24 mouse cellular contexts compared by ENCODE assay signal in genomic region chr17:73055197-73055596, GRCm38 (mm10). TPM values are rescaled to one million over a fixed set of nuclear protein-coding genes. Genes with fewer than 3 reads are reported as not detected.
DNase-seq lines count a peak whose midpoint lies in the region; ATAC-seq and TF ChIP-seq lines count a peak whose summit lies in the region.
"Had no signal": no experiment of that assay in that cellular context is flagged by ENCODE, and none has a peak within 500 bp of the region (broad histone marks: within the 10 kb centered on the region; RNA-seq: fewer than 3 reads in every experiment).

No protein-coding gene starts in this region.

- DNase-seq in kidney, adult 2 months: no peak
- no peak for DNase-seq in lung, postnatal 0 days (ENCODE audit: low spot score)
- DNase-seq in lung, postnatal 36 days: no peak
- peak; percentile 34 for DNase-seq in splenic B cell, adult 2 months (ENCODE audit: low read depth, low spot score)
- DNase-seq in adrenal gland, adult (ENCODE audit: inconsistent age in 2 of 2, low spot score in 1 of 2): no peak
- DNase-seq: adrenal gland, adult 8-10 months; cerebellum, adult 11-12 months; cerebellum, postnatal 10 days; gastrocnemius, postnatal 14 days; heart, postnatal 10 days; kidney, postnatal 14 days; right cerebral cortex, postnatal 14 days had no signal

- H3K27me3 ChIP-seq in kidney, embryonic 14.5 days (ENCODE audit: control insufficient read depth, insufficient read depth, low read length): no peaks in the 10 kb centered on the region
- no peaks in the 10 kb centered on the region for H3K27me3 ChIP-seq in kidney, adult 2 months (replicated peaks; ENCODE audit: control insufficient read depth, insufficient read depth, low read length)
- no peaks in the 10 kb centered on the region for H3K27me3 ChIP-seq in lung, postnatal 0 days (replicated peaks; ENCODE audit: insufficient read depth, low read length)
- no peaks in the 10 kb centered on the region for H3K27me3 ChIP-seq in splenic B cell, adult 2 months (ENCODE audit: control insufficient read depth, insufficient read depth, low read length, poor library complexity, severe bottlenecking)
- H3K27me3 ChIP-seq: CH12.LX; midbrain, embryonic 12.5 days; Patski; stomach, embryonic 15.5 days had no signal

- no peaks in the 10 kb centered on the region; the same call in 1 of the 2 replicates for H3K9me3 ChIP-seq in kidney, embryonic 14.5 days (ENCODE audit: control insufficient read depth, low read length)
- H3K9me3 ChIP-seq in lung, postnatal 0 days (ENCODE audit: low read length): no peaks in the 10 kb centered on the region
- H3K9me3 ChIP-seq: forebrain, embryonic 10.5 days; G1E; hindbrain, embryonic 12.5 days; midbrain, embryonic 12.5 days; stomach, embryonic 15.5 days had no signal

- H3K9ac ChIP-seq in kidney, embryonic 14.5 days (ENCODE audit: low read depth, low read length): no peak overlapping the region
- H3K9ac ChIP-seq in lung, postnatal 0 days (replicated peaks; ENCODE audit: low read depth): no peak overlapping the region
- H3K9ac ChIP-seq: hindbrain, embryonic 12.5 days; midbrain, embryonic 12.5 days; stomach, embryonic 15.5 days had no signal

- no peaks in the 10 kb centered on the region for H3K36me3 ChIP-seq in kidney, embryonic 14.5 days (ENCODE audit: control insufficient read depth, insufficient read depth, low read length)
- no peaks in the 10 kb centered on the region for H3K36me3 ChIP-seq in kidney, adult 2 months (ENCODE audit: control insufficient read depth, insufficient read depth, low read length)
- H3K36me3 ChIP-seq in lung, postnatal 0 days (ENCODE audit: insufficient read depth, low read length): no peaks in the 10 kb centered on the region
- no peaks in the 10 kb centered on the region for H3K36me3 ChIP-seq in splenic B cell, adult 2 months (ENCODE audit: control insufficient read depth, insufficient read depth, low read length, poor library complexity, severe bottlenecking)
- H3K36me3 ChIP-seq: forebrain, embryonic 10.5 days; G1E; hindbrain, embryonic 12.5 days; midbrain, embryonic 12.5 days; stomach, embryonic 15.5 days had no signal

- TF ChIP-seq POLR2A in kidney, adult 2 months (IDR thresholded peaks at IDR 0.05; ENCODE audit: low read depth, low read length): no peak

- H3K27ac ChIP-seq in kidney, embryonic 14.5 days (ENCODE audit: low read depth, low read length): peak overlapping the region; percentile 24; the same call in 1 of the 2 replicates
- H3K27ac ChIP-seq in kidney, adult 2 months (ENCODE audit: insufficient read depth, low read depth, low read length): no peak overlapping the region
- H3K27ac ChIP-seq in lung, postnatal 0 days (ENCODE audit: low read length): peak overlapping the region; percentile 48
- H3K27ac ChIP-seq: forebrain, embryonic 10.5 days; hindbrain, embryonic 12.5 days; layer of hippocampus, adult 2 months; midbrain, embryonic 12.5 days had no signal

- H3K4me2 ChIP-seq in kidney, embryonic 14.5 days (replicated peaks; ENCODE audit: low read depth, low read length): no peak overlapping the region
- no peak overlapping the region for H3K4me2 ChIP-seq in lung, postnatal 0 days (replicated peaks; ENCODE audit: low read depth, low read length)
- H3K4me2 ChIP-seq: hindbrain, embryonic 12.5 days; midbrain, embryonic 12.5 days; stomach, embryonic 15.5 days had no signal

- no peak for TF ChIP-seq CTCF in kidney, adult 2 months (conservative IDR thresholded peaks at IDR 0.05; ENCODE audit: insufficient read depth, insufficient read length, low read depth, low read length)
- TF ChIP-seq CTCF in lung, postnatal 0 days (IDR thresholded peaks at IDR 0.05): no peak

- peaks cover 13% of the 10 kb centered on the region; the same call in 1 of the 2 replicates for H3K4me1 ChIP-seq in kidney, embryonic 14.5 days (ENCODE audit: control insufficient read depth, insufficient read depth, low read length)
- no peaks in the 10 kb centered on the region for H3K4me1 ChIP-seq in kidney, adult 2 months (ENCODE audit: control insufficient read depth, insufficient read depth, low read length)
- no peaks in the 10 kb centered on the region for H3K4me1 ChIP-seq in lung, postnatal 0 days (ENCODE audit: insufficient read depth, low read depth, low read length)
- H3K4me1 ChIP-seq: hindbrain, embryonic 12.5 days; midbrain, embryonic 12.5 days had no signal

- ATAC-seq in kidney, embryonic 14.5 days (ENCODE audit: low FRiP score, low TSS enrichment): no peak
- no peak for ATAC-seq in lung, postnatal 0 days
- peak; percentile 78 for ATAC-seq in megakaryocyte, adult 5-6 weeks (ENCODE audit: poor library complexity, severe bottlenecking)
- ATAC-seq: forebrain, embryonic 16.5 days; intestine, postnatal 0 days; Patski had no signal

- 68% methylated on average over 3 of the region's 3 CpGs for WGBS in kidney, embryonic 14.5 days
- 75% methylated on average over 3 of the region's 3 CpGs for WGBS in kidney, adult 2 months
- 47% methylated on average over 3 of the region's 3 CpGs for WGBS in lung, postnatal 0 days

- no peak for TF ChIP-seq EP300 in lung, postnatal 0 days (IDR thresholded peaks at IDR 0.05)

- no peak overlapping the region for H3K4me3 ChIP-seq in kidney, embryonic 14.5 days (ENCODE audit: low read length)
- H3K4me3 ChIP-seq in kidney, adult 2 months (ENCODE audit: insufficient read depth, low read depth, low read length): no peak overlapping the region
- no peak overlapping the region for H3K4me3 ChIP-seq in lung, postnatal 0 days (ENCODE audit: low read depth, low read length)
- H3K4me3 ChIP-seq: forebrain, embryonic 10.5 days; hindbrain, embryonic 12.5 days; layer of hippocampus, adult 2 months; midbrain, embryonic 12.5 days; stomach, embryonic 15.5 days had no signal

RNA-seq across cellular contexts. Expression of gene Lclat1, which starts 52.6 kb away (rescaled TPM):
- polyA plus RNA-seq in kidney, embryonic 14.5 days (2014; fragmentation: Nextera tagmentation; extraction: Ambion mirVana): 13.6 and 24.9 TPM in 2 replicates
- 17.3 and 18.8 TPM in 2 replicates for polyA plus RNA-seq in kidney, adult 2 months (2012; rRNA removed)
- polyA plus RNA-seq in lung, postnatal 0 days (2015; fragmentation: Nextera tagmentation; extraction: Ambion mirVana): 9.1 and 10.2 TPM in 2 replicates
- 12.5 and 12.8 TPM in 2 replicates for total RNA-seq in megakaryocyte, adult 5-6 weeks (2015)
- total RNA-seq in megakaryocyte, adult 5-6 weeks (2017): 7.0 and 9.1 TPM in 2 replicates
